Mouse (Mus musculus): Measurements from ENCODE around the gene Cbfa2t3.

Gene Cbfa2t3

GRCm38 (mm10) chr8:122610209-122610608 is 88.7 kb downstream of the Cbfa2t3 start:
- DNase-seq (ENCODE audit: low read depth, low spot score), result no peak

- no peak for DNase-seq (ENCODE audit: low read depth, low spot score)
Measured at GRCm38 (mm10) chr8:122606810-122607209, 92.1 kb downstream of the Cbfa2t3 start.

GRCm38 (mm10) chr8:122605367-122605766 is 93.5 kb downstream of the Cbfa2t3 start:
- DNase-seq (ENCODE audit: low read depth, low spot score), result no peak

GRCm38 (mm10) chr8:122604640-122605039 is 94.3 kb downstream of the Cbfa2t3 start:
- DNase-seq (ENCODE audit: low read depth, low spot score), result no peak

GRCm38 (mm10) chr8:122600666-122601065 is 98.2 kb downstream of the Cbfa2t3 start:
- DNase-seq (ENCODE audit: low read depth, low spot score), result no peak

GRCm38 (mm10) chr8:122596031-122596430 is 102.9 kb downstream of the Cbfa2t3 start:
- DNase-seq (ENCODE audit: low read depth, low spot score), result no peak

- no peak for DNase-seq (ENCODE audit: low read depth, low spot score)
Measured at GRCm38 (mm10) chr8:122593783-122594507, 105.0 kb downstream of the Cbfa2t3 start.

- no peak for DNase-seq (ENCODE audit: low read depth, low spot score)
Measured at GRCm38 (mm10) chr8:122593240-122593639, 105.7 kb downstream of the Cbfa2t3 start.

GRCm38 (mm10) chr8:122586749-122587148 is 112.2 kb downstream of the Cbfa2t3 start:
- no peak for DNase-seq (ENCODE audit: low read depth, low spot score)

- DNase-seq (ENCODE audit: low read depth, low spot score), result peak; percentile 39
Measured at GRCm38 (mm10) chr8:122586171-122586570, 112.7 kb downstream of the Cbfa2t3 start.

- peak; percentile 95 for DNase-seq (ENCODE audit: low read depth, low spot score)
Measured at GRCm38 (mm10) chr8:122585411-122585891, 113.5 kb downstream of the Cbfa2t3 start.

GRCm38 (mm10) chr8:122584981-122585380 is 113.9 kb downstream of the Cbfa2t3 start:
- DNase-seq (ENCODE audit: low read depth, low spot score), result peak; percentile 80

- DNase-seq (ENCODE audit: low read depth, low spot score), result no peak
Measured at GRCm38 (mm10) chr8:122580926-122581325, 118.0 kb downstream of the Cbfa2t3 start.

GRCm38 (mm10) chr8:122579196-122579595 is 119.7 kb downstream of the Cbfa2t3 start:
- DNase-seq (ENCODE audit: low read depth, low spot score), result no peak

GRCm38 (mm10) chr8:122577116-122577515 is 121.8 kb downstream of the Cbfa2t3 start:
- no peak for DNase-seq (ENCODE audit: low read depth, low spot score)

GRCm38 (mm10) chr8:122576648-122577022 is 122.3 kb downstream of the Cbfa2t3 start, which contains the start of gene Aprt:
Gene Aprt, minus strand, starts transcription at chr8:122576909.
- DNase-seq (ENCODE audit: low read depth, low spot score), result peak; percentile 97

GRCm38 (mm10) chr8:122575735-122576647 is 122.9 kb downstream of the Cbfa2t3 start:
- DNase-seq (ENCODE audit: low read depth, low spot score), result peak; percentile 44

- DNase-seq (ENCODE audit: low read depth, low spot score), result no peak
Measured at GRCm38 (mm10) chr8:122575286-122575685, 123.6 kb downstream of the Cbfa2t3 start.
